Mouse (Mus musculus) heart, embryonic 14.5 days (tissue): ENCODE results near the gene Tcl1. TPM values are rescaled to one million over a fixed set of nuclear protein-coding genes. Genes with fewer than 3 reads are reported as not detected.
"Not testable (repeated sequence)": the region's sequence is repeated elsewhere in the genome, so short reads cannot be mapped to it uniquely, and the experiment has no call there.

Experiments used
- ATAC-seq: fragments of 200-750 bp; cut with Nextera tagmentation; 2 replicates; pipeline ENCODE4 v1.8.0; 2017; ENCODE audit warnings: low read depth, moderate TSS enrichment; ENCODE audit not compliant: insufficient number of reproducible peaks, insufficient read depth, low FRiP score
- H3K27ac ChIP-seq, 2 experiments: fragments of 200-500 bp in 1 of 2; fragments of 300-500 bp in 1 of 2; sonication (generic) in 1 of 2; replicated peaks in 1 of 2; 2 replicates each; pipeline ENCODE4 v1.5.1; 2012 to 2014; ENCODE audit warnings: low read depth in 2 of 2, low read length in 2 of 2, control low read depth in 1 of 2, mild to moderate bottlenecking in 1 of 2, mixed read lengths in 1 of 2; ENCODE audit not compliant: control insufficient read depth in 1 of 2, insufficient read depth in 1 of 2
- H3K27me3 ChIP-seq: fragments of 300-500 bp; sonication (generic); 2 replicates; pipeline ENCODE4 v1.6.1; 2014; ENCODE audit warnings: mild to moderate bottlenecking, low read length, control low read depth; ENCODE audit not compliant: control insufficient read depth, insufficient read depth
- H3K36me3 ChIP-seq: fragments of 300-500 bp; sonication (generic); 2 replicates; pipeline ENCODE4 v1.6.1; 2014; ENCODE audit warnings: mild to moderate bottlenecking, control low read depth, low read length, mixed read lengths; ENCODE audit not compliant: control insufficient read depth, insufficient read depth
- H3K4me1 ChIP-seq, 2 experiments: fragments of 200-500 bp in 1 of 2; fragments of 300-500 bp in 1 of 2; sonication (generic) in 1 of 2; 2 replicates each; pipeline ENCODE4 v1.6.1; 2012 to 2014; ENCODE audit warnings: low read length in 2 of 2, control low read depth in 1 of 2, mixed read lengths in 1 of 2; ENCODE audit not compliant: control insufficient read depth in 2 of 2, insufficient read depth in 2 of 2
- H3K4me2 ChIP-seq: fragments of 300-500 bp; sonication (generic); 2 replicates; pipeline ENCODE4 v1.6.1; 2014; ENCODE audit warnings: mild to moderate bottlenecking, low read length
- H3K4me3 ChIP-seq, 2 experiments: fragments of 200-500 bp in 1 of 2; fragments of 300-500 bp in 1 of 2; sonication (generic) in 1 of 2; 2 replicates each; pipeline ENCODE4 v1.5.1; 2012 to 2014; ENCODE audit warnings: low read length in 2 of 2, mild to moderate bottlenecking in 2 of 2, control low read depth in 1 of 2, low read depth in 1 of 2, moderate library complexity in 1 of 2; ENCODE audit not compliant: control insufficient read depth in 1 of 2, insufficient read depth in 1 of 2
- H3K9ac ChIP-seq: fragments of 300-500 bp; sonication (generic); 2 replicates; pipeline ENCODE4 v1.6.1; 2014; ENCODE audit warnings: mild to moderate bottlenecking, low read length
- H3K9me3 ChIP-seq: fragments of 300-500 bp; sonication (generic); 2 replicates; pipeline ENCODE4 v1.6.1; 2016; ENCODE audit warnings: low read length, control low read depth; ENCODE audit not compliant: control insufficient read depth
- WGBS: fragments of 180-500 bp; shearing (Covaris S2); extraction: QIAGEN DNeasy Blood & Tissue Kit; methylation state at CpG from one replicate; pipeline ENCODE4 v1.1.7; 2014; 5-methylcytosine and 5-hydroxymethylcytosine counted together
- polyA plus RNA-seq: library from polyadenylated mRNA; unstranded; fragments of >200 nt; fragmentation: Nextera tagmentation; extraction: Ambion mirVana; gene quantifications from 2 replicates; pipeline ENCODE4 v1.2.1, GENCODE M21; 2014

Tcl1 gene
- polyA plus RNA-seq, 1 experiment from 2014 or later: not detected

DNA sequence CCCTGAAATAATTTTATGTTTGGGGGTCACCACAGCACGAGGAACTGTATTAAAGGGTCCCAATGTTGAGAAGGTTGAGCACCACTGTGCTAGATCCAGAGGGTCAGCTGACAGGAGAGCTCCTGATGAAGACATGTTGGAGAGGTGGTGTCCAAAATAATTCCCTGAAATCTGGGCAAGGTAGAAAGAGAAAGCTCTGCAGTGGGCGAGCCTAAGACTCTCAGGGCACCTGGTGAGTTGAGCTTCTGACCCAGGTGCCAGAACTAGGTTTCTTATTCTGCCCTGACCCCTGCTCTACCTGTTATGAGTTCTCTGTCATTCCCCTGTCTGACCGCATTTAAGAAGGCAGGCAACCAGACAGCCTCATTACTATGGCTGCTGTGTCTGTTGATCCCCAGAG is 46.5 kb downstream of the Tcl1 start, which contains the start of gene Tcl1b5:
Gene Tcl1b5 (plus strand): TSS at position 301 of the 400 bp plus-strand sequence.
- not testable (repeated sequence) for H3K27ac ChIP-seq, H3K4me2 ChIP-seq, H3K4me1 ChIP-seq, H3K36me3 ChIP-seq, H3K4me3 ChIP-seq, H3K9me3 ChIP-seq, H3K9ac ChIP-seq, ATAC-seq, H3K27me3 ChIP-seq
- WGBS: 64% methylated on average over 3 of the region's 3 CpGs

DNA sequence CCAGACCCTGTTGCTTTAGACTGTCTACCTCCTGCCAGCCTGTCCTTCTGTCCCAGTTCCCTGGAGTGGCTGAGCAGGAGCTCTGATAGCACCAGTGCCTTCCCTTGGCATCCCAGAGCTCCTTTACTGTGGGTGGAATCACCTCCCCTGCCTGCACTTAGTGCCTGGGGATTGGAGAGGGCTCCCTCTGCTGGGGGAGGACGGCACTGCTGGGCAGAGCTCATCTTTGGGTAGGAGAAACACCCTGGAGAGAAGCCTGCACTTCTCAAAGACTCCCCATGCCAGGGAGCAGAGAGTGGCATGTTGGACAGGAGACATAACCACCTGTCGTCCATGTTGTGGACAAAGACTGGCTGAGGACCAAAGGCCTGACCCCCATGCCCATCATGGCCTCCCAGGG is 48.3 kb downstream of the Tcl1 start:
- H3K36me3 ChIP-seq, H3K9ac ChIP-seq, H3K4me3 ChIP-seq, H3K4me1 ChIP-seq, H3K27me3 ChIP-seq, H3K27ac ChIP-seq, H3K9me3 ChIP-seq, H3K4me2 ChIP-seq, ATAC-seq: not testable (repeated sequence)
- 32% methylated on average over 2 of the region's 2 CpGs for WGBS

DNA sequence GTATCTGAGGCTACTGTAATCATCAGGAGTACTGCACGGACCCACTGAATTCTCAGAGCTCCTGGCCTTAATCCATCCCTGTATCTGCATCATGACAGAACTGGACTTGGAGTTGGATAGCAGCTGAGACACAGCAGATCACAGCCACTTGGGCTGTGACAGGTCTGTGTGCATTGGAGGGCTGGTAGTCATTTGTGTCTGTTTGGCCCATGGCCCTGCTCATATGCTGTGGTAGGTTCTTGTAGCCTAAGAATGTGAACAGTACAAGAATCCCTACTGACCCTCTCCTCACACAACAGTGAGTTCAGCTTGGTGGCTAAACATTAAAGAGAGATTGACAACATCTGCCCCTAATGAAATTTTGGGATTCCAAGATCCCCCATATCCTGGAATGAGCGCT is 49.2 kb downstream of the Tcl1 start:
- H3K4me3 ChIP-seq: no peak overlapping the region
- no peaks in the 10 kb centered on the region for H3K9me3 ChIP-seq
- 62% methylated on average over 2 of the region's 2 CpGs for WGBS
- H3K9ac ChIP-seq: no peak overlapping the region
- no peak overlapping the region for H3K4me2 ChIP-seq
- H3K27me3 ChIP-seq: no peaks in the 10 kb centered on the region
- no peak overlapping the region for H3K27ac ChIP-seq
- ATAC-seq: no peak
- H3K4me1 ChIP-seq: no peaks in the 10 kb centered on the region
- H3K36me3 ChIP-seq: no peaks in the 10 kb centered on the region

Other genes with a start within 250 kb of the Tcl1 start
- gene Syne3, start 213.0 kb downstream of the Tcl1 start, polyA plus RNA-seq: 0.75 and 0.93 TPM in 2 replicates
- 200 and 208 TPM in 2 replicates for gene Glrx5, start 190.1 kb downstream of the Tcl1 start, polyA plus RNA-seq
- not detected in 2 replicates for gene Tcl1b2, start 76.8 kb downstream of the Tcl1 start, polyA plus RNA-seq
- gene Tcl1b1, start 63.1 kb downstream of the Tcl1 start, polyA plus RNA-seq: not detected in 2 replicates
- not detected in 2 replicates for gene Tcl1b5, start 46.4 kb downstream of the Tcl1 start, polyA plus RNA-seq
- not detected in 2 replicates for gene Tcl1b3, start 31.8 kb downstream of the Tcl1 start, polyA plus RNA-seq
- not detected in 2 replicates for gene Tcl1b4, start 20.8 kb downstream of the Tcl1 start, polyA plus RNA-seq
- not detected in 2 replicates for gene Tunar, start 111.1 kb upstream of the Tcl1 start, polyA plus RNA-seq
- 0.30 and 0.72 TPM in 2 replicates for gene D430019H16Rik, start 231.1 kb upstream of the Tcl1 start, polyA plus RNA-seq